Mouse (Mus musculus): ENCODE data around the gene Epas1.

Gene Epas1

DNA sequence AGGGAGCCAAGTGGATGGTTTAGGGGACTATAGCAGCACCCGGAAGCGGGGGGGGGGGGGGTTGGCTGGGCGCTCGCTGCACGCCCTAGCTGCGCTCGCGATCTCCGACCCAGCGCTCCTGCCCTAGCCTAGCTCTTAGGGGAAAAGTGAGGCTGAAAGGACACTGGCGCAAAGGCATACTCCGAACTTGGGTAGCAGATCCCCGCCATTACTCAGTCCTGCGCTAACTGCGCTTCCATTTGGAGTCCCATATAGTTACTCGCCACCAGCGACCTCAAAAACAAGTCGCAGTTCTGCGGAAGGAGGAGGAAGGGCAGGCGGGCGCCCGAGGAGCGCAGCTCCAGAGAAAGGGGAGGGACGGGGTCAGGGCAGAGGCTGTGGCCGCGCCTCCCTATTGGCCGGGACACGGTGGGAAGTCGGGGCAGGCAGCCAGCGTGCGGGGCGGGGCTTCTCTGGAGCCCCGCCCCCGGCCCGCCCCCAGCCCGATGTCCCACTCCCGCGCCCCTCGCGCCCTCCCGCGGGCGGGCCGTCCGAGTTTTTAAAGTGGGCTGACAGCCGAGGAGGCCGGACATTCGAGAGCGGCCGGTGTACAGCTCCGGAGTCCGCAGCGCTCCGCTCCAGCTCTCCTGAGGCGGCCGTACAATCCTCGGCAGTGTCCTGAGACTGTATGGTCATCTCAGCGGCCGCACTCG lies at the start of gene Epas1:
Gene Epas1 (plus strand): TSS at position 571 of the 692 bp plus-strand sequence.
- DNase-seq (ENCODE audit: low spot score in 2 of 2), result peak; percentile 80 to 86

DNA sequence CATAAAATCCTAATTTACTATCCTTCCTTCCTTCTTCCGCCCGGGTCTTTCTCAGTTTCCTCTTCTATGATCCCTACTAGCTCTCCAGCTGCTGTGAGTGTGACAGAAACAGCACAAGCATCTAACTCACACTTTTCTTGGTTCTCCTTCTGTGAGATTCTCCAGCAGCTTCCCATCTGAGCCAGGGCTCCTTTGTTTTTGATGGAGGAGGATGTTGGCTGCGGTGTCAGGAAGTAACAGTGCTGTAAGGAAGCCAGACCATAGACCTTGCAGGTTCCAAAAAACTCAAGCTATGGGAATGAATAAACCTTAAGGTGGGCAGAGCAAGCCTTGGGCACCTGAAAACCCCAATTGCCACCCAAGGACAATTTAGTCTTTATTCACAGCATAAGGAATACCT lies 48.3 kb upstream of the Epas1 start:
- DNase-seq (ENCODE audit: low spot score in 2 of 2), result no peak

DNA sequence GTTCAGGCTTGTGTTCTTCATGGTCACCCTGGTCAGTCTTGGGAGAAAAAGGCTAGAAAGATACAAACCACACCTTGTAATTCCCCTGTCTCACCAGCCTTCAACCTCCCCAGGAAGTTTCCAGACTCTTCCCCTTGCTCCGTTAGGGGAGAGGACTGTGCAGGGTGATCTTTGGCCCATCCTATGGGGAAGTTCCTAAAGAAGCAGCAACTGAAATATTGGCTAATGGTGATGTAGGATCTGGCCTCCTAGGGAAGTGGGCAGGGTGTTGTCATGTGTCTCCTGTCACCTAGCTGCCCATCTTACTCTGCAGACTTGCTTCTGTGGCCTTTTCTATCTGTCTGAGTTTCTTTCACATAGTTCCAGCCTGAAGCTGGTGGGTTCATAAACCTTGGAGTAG lies 47.0 kb upstream of the Epas1 start:
- DNase-seq (ENCODE audit: low spot score in 2 of 2), result no peak

DNA sequence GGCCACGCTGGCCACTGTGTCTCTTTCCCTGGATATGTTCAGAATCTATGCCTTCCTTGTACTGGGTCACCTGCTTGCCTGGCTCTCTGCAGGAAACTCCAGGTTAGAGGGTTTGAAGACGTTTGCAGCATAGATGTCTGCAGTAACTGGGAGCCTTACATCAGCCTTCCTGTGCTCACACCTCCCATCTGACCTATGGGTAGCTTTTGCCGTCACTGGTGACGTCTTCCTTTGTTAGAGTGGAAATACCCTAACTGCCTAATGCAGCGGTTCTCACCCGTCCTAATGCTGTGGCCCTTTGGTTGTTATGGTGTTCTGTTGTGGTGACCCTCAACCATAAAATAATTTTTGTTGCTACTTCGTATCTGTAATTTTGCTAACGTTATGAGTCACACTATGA lies 43.7 kb upstream of the Epas1 start:
- DNase-seq (ENCODE audit: low spot score in 2 of 2), result no peak

DNA sequence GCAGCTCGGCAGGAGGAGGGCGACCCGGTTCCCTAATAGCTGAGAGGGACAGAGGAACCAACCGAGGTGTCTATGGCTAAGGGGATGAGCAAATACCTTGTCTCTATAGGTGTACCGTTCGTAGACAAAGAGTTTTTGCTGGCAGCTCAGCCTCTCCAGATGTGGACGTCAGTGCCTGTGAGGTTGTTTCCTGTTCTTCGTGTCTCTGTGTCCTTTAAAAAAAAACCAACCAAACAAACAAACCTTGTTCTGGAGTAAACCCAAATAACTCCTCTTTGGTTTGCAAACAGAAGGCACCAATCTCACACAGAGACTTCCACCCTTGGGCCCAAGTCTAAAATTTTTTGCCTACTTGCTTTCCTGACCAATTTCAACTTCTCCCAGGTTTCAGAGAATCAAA lies 43.1 kb upstream of the Epas1 start:
- DNase-seq (ENCODE audit: low spot score in 2 of 2), result no peak

DNA sequence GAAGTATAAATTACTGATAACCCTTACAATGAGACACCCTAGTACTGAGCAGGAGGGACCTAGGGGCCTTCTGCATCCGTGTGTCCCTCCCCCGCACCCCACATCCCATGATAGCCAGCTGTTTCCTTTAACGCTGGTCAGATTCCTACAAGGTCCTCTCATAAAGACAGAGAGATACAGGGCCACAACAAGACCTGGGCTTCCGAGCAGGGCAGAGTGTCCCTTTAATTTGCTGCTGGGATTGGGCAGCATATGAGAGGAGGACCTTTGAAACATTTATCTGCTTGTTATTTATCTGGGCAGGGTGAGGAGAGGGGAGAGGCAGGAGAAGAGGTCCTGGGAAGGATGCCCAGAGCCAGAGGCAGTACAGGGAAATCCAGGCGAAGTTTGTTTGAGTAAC lies 41.6 kb upstream of the Epas1 start:
- no peak for DNase-seq (ENCODE audit: low spot score in 2 of 2)

DNA sequence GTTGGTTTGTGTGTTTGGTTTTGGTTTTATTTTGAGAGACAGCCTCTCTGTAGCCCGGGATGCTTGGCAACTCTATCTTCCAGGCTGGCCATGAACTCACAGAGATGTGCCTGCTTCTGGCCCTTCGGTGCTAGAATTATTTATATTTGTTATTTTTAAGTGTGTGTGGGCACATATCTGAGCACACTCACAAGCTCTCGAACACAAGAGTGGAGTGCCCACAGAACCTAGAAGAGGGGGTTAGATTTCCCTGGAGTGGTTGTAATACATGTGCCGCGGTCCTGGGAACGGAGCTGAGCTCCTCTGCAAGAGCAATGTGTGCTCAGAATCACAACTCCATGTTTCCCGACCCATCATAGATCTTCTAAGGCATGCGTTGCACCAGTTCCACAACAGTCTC lies 40.9 kb upstream of the Epas1 start:
- no peak for DNase-seq (ENCODE audit: low spot score in 2 of 2)

DNA sequence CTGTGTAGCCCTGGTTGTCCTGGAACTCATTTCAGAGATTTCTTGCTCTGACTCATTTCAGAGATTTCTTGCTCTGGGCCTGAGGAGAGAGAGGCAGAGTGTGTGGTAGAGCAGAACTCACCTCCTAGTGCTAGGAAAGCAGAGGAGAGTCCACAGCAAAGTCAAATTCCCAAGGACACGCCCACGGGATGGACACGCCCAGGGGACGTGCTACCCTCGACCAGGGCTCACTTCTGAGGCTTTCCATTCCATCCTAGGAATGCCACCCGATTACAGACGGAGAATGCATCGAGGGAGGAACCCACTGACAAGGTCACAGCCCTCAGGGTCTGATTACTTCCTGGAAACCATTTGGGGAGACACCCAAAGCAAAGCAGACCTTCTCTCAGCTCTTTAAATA lies 39.9 kb upstream of the Epas1 start:
- DNase-seq (ENCODE audit: low spot score in 2 of 2), result no peak

DNA sequence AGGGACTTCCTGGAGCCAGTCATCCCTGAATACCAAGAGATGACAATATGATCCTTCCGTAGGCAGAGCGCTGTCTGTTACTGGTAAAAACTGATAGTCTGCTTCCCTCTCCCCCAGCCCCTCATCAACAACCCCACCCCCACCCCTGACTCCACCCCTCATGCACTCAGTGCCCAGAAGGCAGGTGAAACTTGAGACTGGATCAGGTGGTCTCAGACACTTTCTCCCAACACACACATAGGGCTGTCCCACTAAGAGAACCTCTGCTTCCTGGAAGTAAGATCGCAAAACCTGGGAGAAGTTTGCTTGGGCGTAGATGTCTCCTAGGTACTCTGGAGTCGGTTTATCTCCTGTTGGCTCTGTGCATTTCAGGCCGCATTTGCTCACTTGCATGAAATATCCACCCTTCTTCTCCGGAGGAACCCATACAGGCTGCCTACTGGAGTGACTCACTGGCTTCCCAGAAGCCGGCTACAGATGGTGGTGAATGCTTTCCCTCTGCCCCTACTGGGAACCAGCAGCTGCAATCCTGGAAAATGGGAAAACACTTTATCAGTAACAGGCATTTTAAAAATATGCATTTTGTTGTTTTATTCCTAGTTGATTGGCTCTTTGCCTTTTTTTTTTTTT lies 28.6 kb upstream of the Epas1 start:
- DNase-seq (ENCODE audit: low spot score in 2 of 2), result peak; percentile 31 to 36

DNA sequence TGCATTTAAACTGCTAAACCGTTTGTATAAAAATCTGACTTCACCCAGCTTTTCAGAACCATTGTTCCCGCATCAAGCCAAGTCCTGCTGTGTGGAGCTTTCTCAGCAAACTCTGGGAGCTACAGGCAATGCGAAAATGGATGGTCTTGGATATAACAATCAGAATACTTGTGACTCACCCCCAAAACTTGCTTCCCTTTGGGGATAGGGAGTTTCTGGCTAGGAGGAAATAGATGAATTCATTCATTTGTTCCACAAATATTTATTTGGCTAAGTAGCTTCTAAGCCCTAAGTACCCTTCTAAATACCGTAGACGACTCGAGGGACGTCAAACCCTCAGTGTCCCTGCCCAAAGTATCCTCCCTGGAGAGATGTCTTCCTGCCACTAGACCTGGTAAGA lies 27.0 kb upstream of the Epas1 start:
- no peak for DNase-seq (ENCODE audit: low spot score in 2 of 2)

DNA sequence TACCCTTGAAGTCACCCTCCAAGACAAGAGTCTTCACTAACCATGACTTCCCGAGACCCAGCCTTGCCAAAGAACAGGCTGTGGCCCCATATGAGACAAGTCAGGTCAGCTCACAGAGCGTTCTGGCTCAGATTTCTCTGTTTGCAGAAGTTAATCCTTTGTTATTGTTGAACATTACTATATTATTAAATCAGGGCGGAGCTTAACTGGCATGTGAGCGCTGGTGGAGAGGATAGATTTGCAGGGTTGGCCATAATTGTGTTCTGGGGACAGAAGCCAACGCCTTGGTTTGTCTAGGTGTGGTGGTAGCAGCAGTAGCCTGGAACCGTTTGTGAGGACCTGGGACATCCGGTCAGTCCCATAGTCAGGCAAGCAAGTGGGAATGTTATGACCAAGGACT lies 26.5 kb upstream of the Epas1 start:
- DNase-seq (ENCODE audit: low spot score in 2 of 2), result no peak

DNA sequence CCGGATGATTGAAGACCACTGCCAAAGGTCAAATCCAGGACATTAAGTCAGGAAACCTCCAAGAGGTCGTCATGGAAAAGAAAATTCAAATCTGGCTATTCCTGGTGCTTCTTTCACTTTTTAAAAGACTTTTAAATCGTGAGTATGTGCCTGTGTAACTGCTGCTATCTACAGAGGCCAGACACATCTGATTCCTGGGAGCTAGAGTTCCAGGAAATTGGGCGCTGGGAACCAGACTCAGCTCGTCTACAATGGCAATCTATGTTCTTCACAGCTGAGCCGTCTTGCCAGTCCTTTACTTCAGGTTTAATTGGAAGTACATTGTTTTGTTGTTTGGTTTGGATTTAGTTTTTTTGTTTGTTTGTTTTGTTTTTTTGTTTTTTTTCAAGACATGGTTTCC lies 22.2 kb upstream of the Epas1 start:
- DNase-seq (ENCODE audit: low spot score in 2 of 2), result no peak

DNA sequence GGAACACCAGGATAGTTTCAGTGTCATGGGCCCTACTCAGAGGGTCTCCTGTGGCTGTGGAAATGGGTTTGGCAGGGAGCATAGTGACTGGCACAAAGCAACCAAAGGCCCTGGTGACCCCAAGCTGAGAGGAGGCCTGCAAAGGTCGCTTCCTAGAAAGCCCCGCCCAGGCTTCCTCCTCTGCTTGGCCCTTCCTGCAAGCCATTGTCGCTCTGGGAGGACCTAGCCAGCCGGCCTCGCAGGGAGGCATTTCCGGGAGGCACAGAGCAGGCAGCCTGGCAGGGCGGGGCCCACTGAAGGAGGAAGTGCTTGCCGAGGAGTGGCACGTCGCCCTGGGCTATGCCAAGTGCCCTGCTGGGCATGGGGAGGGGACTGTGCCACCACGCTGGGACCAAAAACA lies 21.5 kb upstream of the Epas1 start:
- DNase-seq (ENCODE audit: low spot score in 2 of 2), result peak; percentile 63 to 64

DNA sequence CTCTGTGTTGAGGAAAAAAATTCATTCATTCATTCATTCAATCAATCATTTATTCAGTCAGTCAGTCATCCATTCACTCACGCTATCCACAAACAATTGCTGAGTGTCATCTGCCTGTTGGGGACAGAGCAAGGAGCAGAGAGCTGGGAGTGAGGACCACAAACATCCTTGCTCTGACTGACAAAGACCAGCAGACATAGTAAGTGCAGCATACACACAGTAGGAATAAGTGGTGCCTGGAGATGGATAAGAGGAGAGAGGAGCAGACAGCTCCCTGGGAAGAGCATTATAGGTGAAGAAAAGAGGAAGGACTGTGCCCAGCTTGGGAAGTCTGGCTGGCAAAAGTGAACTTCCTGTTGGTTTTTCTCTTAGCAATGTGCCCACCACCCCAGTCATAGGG lies 21.0 kb upstream of the Epas1 start:
- no peak for DNase-seq (ENCODE audit: low spot score in 2 of 2)

DNA sequence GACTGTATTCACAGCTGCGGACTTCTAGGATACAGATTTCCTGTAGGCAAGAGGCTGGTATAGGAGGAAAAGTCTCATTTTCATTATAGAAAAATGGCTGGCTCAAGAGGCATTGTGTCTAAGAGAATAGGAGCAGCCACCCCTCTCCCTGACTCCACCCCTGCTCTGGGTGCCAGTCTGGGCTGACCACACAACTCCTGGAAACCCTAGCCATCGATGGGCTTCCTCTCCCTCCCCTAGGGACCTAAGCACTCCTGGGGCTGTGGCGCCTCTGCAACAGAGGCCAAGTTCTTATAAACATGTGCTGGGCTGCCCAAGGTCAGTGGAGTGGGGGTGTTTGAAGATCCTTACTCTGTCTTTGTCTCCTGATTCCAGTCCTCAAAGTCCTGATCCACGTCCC lies 19.9 kb upstream of the Epas1 start:
- no peak for DNase-seq (ENCODE audit: low spot score in 2 of 2)

DNA sequence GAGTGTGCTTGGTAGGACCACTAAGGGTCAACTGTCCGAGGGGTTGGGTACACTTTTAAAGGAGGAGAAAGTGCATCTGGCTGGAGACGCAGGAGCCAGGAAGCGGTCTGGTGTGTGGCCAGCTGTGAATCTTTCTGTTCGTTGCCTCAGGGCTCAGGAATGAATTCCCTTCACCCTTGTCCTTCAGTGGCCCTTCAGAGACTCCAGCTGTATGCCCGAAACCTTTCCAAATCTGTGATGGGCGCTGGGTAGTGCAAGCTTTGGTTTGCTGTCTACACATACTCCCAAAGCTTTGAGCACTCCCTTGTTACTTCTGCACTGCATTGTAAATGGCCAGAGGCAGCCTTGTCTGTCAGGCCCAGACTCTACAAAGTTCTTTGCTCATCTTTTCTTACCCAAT lies 15.0 kb upstream of the Epas1 start:
- DNase-seq (ENCODE audit: low spot score in 2 of 2), result no peak

DNA sequence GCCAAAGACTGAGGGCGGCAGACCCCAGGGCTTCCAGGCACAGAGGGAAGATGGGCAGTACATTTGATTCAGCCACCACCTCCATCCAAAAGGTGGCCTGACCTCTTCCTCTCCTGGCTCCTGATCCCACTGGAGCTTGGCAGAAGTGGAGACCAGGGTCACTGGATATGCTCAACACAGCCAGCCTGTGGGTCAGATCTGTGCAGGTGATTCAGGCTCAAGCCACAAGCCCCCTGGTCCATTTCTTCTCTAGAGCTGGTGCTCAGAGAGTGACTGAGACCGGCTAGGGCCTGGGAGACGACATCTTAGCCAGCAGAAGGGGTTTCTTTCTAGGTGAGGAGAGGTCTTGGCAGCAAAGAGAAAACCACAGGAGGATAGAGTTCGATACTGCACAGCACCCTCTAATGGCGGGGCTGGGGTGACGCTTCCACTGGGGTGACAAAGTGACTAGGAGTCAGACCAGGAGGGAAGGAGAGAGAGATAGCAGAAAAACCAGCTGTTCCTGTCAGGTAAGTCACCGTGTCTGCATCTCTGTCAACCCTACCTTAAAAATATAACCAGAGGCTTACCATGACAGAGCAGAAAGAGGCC lies 10.1 kb upstream of the Epas1 start:
- DNase-seq (ENCODE audit: low spot score in 2 of 2), result no peak

DNA sequence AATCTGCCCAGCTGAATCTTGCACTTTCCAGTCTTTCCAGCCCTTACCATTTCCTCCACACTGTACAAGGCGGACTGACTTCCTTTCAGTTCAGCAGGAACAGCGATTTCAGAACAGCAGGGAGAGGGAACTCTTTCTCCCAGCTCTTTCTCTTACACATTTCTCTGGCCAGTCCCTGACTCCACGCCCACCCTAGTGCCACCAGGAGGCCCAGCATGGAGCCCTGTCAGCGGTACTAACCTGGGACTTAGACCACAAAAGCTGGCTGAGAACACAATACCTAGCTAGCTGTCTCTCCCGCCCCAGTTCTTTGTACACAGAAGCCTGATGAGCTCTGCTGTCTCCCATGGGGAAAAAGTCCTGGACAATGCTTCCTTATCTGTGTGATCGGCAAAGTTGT lies 8.6 kb upstream of the Epas1 start:
- no peak for DNase-seq (ENCODE audit: low spot score in 2 of 2)

DNA sequence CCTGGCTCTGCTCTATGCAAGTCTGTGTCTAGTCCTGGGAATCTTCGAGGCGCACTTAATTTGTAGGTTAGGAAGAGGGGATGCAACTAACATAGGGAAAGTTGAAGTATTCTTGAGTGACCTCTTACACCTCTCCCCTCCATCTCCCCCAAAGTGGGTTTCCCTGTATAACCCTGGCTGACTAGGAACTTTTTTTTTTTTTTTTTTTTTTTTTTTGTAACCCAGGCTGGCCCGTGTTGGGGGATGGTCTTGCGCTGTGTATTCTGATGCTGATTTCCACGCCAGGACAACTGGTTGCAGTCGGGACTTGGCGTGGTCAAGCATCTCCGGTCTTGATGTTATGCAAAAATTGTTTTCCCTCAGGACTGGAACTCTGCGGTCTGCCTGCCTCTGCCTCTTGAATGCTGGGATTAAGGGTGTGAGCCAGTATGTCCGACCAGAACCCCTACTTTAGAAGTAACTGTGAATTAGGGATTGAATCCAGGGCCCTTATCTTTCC lies 2.1 kb upstream of the Epas1 start:
- no peak for DNase-seq (ENCODE audit: low spot score in 2 of 2)

DNA sequence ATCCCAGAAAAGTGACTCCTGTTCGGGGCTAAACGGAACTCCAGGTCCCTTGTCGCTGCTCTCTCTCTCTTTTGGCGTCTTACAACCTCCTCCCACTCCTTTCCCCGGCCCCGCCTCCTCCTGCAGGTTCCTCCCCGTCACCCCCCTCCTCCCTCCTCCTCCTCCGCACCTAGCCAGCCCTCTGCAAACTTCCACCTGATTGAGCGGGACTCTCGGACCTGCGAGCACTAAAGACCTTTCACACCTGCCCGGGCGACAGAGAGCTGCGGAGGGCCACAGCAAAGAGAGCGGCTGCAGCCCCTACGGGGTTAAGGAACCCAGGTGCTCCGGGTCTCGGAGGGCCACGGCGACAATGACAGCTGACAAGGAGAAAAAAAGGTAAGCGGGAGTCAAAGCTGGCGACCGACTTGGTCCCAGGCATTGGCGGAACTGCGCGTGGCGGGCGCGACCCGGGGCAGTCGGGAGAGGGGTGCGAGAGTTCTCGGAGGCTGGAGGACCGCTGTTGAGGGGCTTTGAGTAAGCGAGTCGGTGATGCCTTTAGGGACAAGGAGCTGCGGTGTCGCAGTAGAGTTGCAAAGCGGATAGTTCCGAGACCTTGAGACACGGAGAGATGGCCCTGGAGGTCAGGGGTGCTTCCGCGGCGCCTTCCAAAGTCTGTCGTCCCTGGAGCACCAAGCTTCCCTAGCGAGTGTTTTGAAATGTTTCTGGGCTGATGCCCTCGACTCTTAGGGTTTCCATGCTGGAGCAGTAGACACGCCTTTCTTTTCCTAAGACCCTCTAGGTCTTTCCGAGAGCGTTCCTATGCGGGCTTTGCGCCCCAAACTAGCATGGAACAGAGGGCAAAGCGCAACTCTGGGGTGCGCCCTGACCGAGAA lies 668 bp downstream of the Epas1 start:
- DNase-seq (ENCODE audit: low spot score in 2 of 2), result peak in 1 of 2 experiments; percentile 31

DNA sequence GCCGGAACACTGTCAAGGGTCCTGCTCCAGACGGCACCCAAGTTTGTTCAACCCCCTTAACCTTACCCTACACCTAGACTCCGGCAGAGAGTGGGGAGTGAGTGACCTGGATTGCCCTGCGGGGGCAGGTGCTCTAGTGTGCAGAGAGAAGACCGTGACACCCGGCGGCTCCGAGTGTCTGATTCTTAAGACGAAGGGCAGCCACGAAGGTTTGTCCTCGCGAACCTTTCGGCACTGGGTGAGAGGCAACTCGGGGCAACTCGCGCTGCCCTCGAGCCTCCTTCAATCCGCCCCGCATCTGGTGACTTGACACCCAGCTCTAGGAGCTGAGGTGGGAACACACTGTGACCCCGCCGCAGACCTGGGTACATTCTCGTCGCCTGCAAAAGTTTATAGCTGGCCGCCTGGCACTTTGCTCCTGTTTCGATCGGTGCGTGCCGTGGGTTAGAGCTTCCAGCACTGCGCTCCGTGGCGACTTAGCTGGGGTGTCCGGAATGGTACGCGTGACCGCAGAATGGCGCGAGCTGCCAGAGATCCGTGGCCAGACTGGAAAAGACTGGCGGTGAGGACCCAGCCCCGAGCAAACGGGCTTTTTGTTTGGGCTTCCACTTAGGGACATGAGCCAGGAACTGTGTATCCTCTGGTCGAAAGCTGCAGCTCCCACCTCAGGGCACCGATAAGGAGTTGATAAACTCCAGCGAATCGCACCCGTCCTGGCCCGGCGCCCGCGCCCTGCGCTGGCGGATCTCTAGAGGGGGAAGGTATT lies 1.5 kb downstream of the Epas1 start:
- peak in 1 of 2 experiments; percentile 27 for DNase-seq (ENCODE audit: low spot score in 2 of 2)

All from right cerebral cortex, postnatal 10 days (tissue).